Mouse (Mus musculus) hindbrain, embryonic 14.5 days (tissue): ENCODE measurements around the gene Olfr214. TPM values are rescaled to one million over a fixed set of nuclear protein-coding genes. Genes with fewer than 3 reads are reported as not detected.
"Not testable (repeated sequence)": the region's sequence is repeated elsewhere in the genome, so short reads cannot be mapped to it uniquely, and the experiment has no call there.

ENCODE experiments used
- ATAC-seq: fragments of 200-750 bp; cut with Nextera tagmentation; 2 replicates; pipeline ENCODE4 v1.8.0; 2017; ENCODE audit warnings: moderate number of reproducible peaks, mild to moderate bottlenecking, moderate TSS enrichment, moderate library complexity; ENCODE audit not compliant: low FRiP score
- DNase-seq: peaks from one replicate; pipeline ENCODE4 v3.0.0-alpha.2; 2015; ENCODE audit warnings: low spot score
- H3K27ac ChIP-seq: fragments of 300-500 bp; sonication (generic); 2 replicates; pipeline ENCODE4 v1.5.1; 2014; ENCODE audit warnings: mild to moderate bottlenecking, moderate library complexity
- H3K27me3 ChIP-seq: fragments of 300-500 bp; sonication (generic); 2 replicates; pipeline ENCODE4 v1.6.1; 2014; ENCODE audit warnings: mild to moderate bottlenecking, low read length, mixed read lengths; ENCODE audit not compliant: control insufficient read depth, insufficient read depth
- H3K36me3 ChIP-seq: fragments of 300-500 bp; sonication (generic); replicated peaks from 2 replicates; pipeline ENCODE4 v1.6.1; 2014; ENCODE audit not compliant: control insufficient read depth, insufficient read depth
- H3K4me1 ChIP-seq: fragments of 300-500 bp; sonication (generic); replicated peaks from 2 replicates; pipeline ENCODE4 v1.6.1; 2014; ENCODE audit warnings: antibody characterized with exemption, low read length, mixed read lengths; ENCODE audit not compliant: control insufficient read depth, insufficient read depth
- H3K4me2 ChIP-seq: fragments of 300-500 bp; sonication (generic); replicated peaks from 2 replicates; pipeline ENCODE4 v1.6.1; 2014; ENCODE audit warnings: mild to moderate bottlenecking, moderate library complexity
- H3K4me3 ChIP-seq: fragments of 300-500 bp; sonication (generic); replicated peaks from 2 replicates; pipeline ENCODE4 v1.5.1; 2014; ENCODE audit warnings: mild to moderate bottlenecking, low read length
- H3K9ac ChIP-seq: fragments of 300-500 bp; sonication (generic); 2 replicates; pipeline ENCODE4 v1.6.1; 2014
- H3K9me3 ChIP-seq: fragments of 300-500 bp; sonication (generic); 2 replicates; pipeline ENCODE4 v1.6.1; 2016; ENCODE audit warnings: low read length; ENCODE audit not compliant: control insufficient read depth
- WGBS: fragments of 180-500 bp; shearing (Covaris S2); extraction: QIAGEN DNeasy Blood & Tissue Kit; methylation state at CpG from one replicate; pipeline ENCODE4 v1.1.7; 2014; 5-methylcytosine and 5-hydroxymethylcytosine counted together
- polyA plus RNA-seq: library from polyadenylated mRNA; unstranded; fragments of >200 nt; fragmentation: Nextera tagmentation; extraction: Ambion mirVana; gene quantifications from 2 replicates; pipeline ENCODE4 v1.2.1, GENCODE M21; 2014

Gene Olfr214
- polyA plus RNA-seq, 1 experiment from 2014 or later = not detected

GRCm38 (mm10) chr6:116600969-116601368, 46.9 kb downstream of the Olfr214 start:
- H3K9me3 ChIP-seq, H3K4me1 ChIP-seq, ATAC-seq, H3K4me3 ChIP-seq, H3K27ac ChIP-seq, H3K36me3 ChIP-seq, DNase-seq, H3K27me3 ChIP-seq, H3K9ac ChIP-seq, H3K4me2 ChIP-seq: not testable (repeated sequence)

GRCm38 (mm10) chr6:116607230-116607629, 53.2 kb downstream of the Olfr214 start:
- DNase-seq (no peak), ATAC-seq (no peak)
- Histone ChIP-seq H3K4me1 (no peaks in the 10 kb centered on the region), H3K27ac (no peak overlapping the region), H3K9me3 (no peaks in the 10 kb centered on the region), H3K36me3 (no peaks in the 10 kb centered on the region), H3K4me3 (no peak overlapping the region), H3K9ac (no peak overlapping the region), H3K27me3 (no peaks in the 10 kb centered on the region), H3K4me2 (no peak overlapping the region)
- WGBS = 42% methylated on average over 4 of the region's 4 CpGs

Other genes starting within 250 kb of the Olfr214 start
- 69.4 and 74.3 TPM in 2 replicates for gene March8, start 216.2 kb upstream of the Olfr214 start, polyA plus RNA-seq
- gene Alox5, start 93.1 kb upstream of the Olfr214 start, polyA plus RNA-seq = 0.31 and 0.80 TPM in 2 replicates
- gene Olfr211, start 65.1 kb upstream of the Olfr214 start, polyA plus RNA-seq = not detected in 2 replicates
- not detected in 2 replicates for gene Olfr212, start 47.7 kb upstream of the Olfr214 start, polyA plus RNA-seq
- gene Olfr213, start 15.8 kb upstream of the Olfr214 start, polyA plus RNA-seq = not detected in 2 replicates
- gene Gm5580, start 3.1 kb upstream of the Olfr214 start, polyA plus RNA-seq = 0.29 and 0.46 TPM in 2 replicates
- not detected in 2 replicates for gene Olfr215, start 30.0 kb downstream of the Olfr214 start, polyA plus RNA-seq
- 138 and 146 TPM in 2 replicates for gene Zfp422, start 74.8 kb downstream of the Olfr214 start, polyA plus RNA-seq
- gene Depp1, start 96.4 kb downstream of the Olfr214 start, polyA plus RNA-seq = 8.2 and 8.7 TPM in 2 replicates
- gene Rassf4, start 119.7 kb downstream of the Olfr214 start, polyA plus RNA-seq = 30.3 and 33.1 TPM in 2 replicates
- 1.5 and 3.1 TPM in 2 replicates for gene Tmem72, start 162.7 kb downstream of the Olfr214 start, polyA plus RNA-seq